Mouse (Mus musculus) megakaryocyte progenitor cell, adult 5-6 weeks (primary cell): Measurements from ENCODE around the gene Rgs8. TPM values are rescaled to one million over a fixed set of nuclear protein-coding genes. Genes with fewer than 3 reads are reported as not detected.

ENCODE experiments used
- ATAC-seq: replicated peaks from 2 replicates; pipeline ENCODE4 v1.8.0; 2016; ENCODE audit warnings: mild to moderate bottlenecking, moderate TSS enrichment, inconsistent platforms; ENCODE audit not compliant: poor library complexity
- total RNA-seq, 2 experiments: library from RNA; stranded (forward) in 1 of 2; stranded (reverse) in 1 of 2; fragments of 157-497, 149-512 nt in 1 of 2; fragments of 200-1000 nt in 1 of 2; gene quantifications; 2 replicates each; pipeline versions ENCODE4 v1.2.3 to v1.2.4; 2015 to 2017

Gene Rgs8
- total RNA-seq, 2 experiments from 2014 or later = 0.25 to 1.1 TPM

- no peak for ATAC-seq
These were observed 88.1 kb downstream of the Rgs8 start for GRCm38 (mm10) chr1:153740775-153741400.

GRCm38 (mm10) chr1:153741551-153742316 is 88.9 kb downstream of the Rgs8 start:
- ATAC-seq = no peak

GRCm38 (mm10) chr1:153742374-153743155 is 89.7 kb downstream of the Rgs8 start:
- peak; percentile 48; the same call in 1 of the 2 replicates for ATAC-seq

- ATAC-seq = no peak
These were observed 93.4 kb downstream of the Rgs8 start for GRCm38 (mm10) chr1:153746119-153746670.

GRCm38 (mm10) chr1:153746728-153747127 is 93.9 kb downstream of the Rgs8 start:
- ATAC-seq = peak; percentile 49

GRCm38 (mm10) chr1:153747861-153748530 is 95.2 kb downstream of the Rgs8 start:
- ATAC-seq = no peak

- ATAC-seq = peak; percentile 25
These were observed 95.7 kb downstream of the Rgs8 start for GRCm38 (mm10) chr1:153748549-153748948.

- ATAC-seq = peak; percentile 49
These were observed 96.5 kb downstream of the Rgs8 start, which contains the start of gene Rnasel for GRCm38 (mm10) chr1:153749211-153749801. Gene Rnasel, plus strand, starts transcription at chr1:153749426.

Other genes with a start within 250 kb of the Rgs8 start
- 0.71 and 0.94 TPM in 2 replicates for gene Shcbp1l, start 227.9 kb upstream of the Rgs8 start, total RNA-seq (2015)
- gene Shcbp1l, start 227.9 kb upstream of the Rgs8 start, total RNA-seq (2017) = 0.46 and 1.1 TPM in 2 replicates
- gene Dhx9, start 165.4 kb upstream of the Rgs8 start, total RNA-seq (2015) = 177 and 201 TPM in 2 replicates
- gene Dhx9, start 165.4 kb upstream of the Rgs8 start, total RNA-seq (2017) = 114 and 158 TPM in 2 replicates
- 27.6 and 28.0 TPM in 2 replicates for gene Npl, start 103.0 kb upstream of the Rgs8 start, total RNA-seq (2015)
- gene Npl, start 103.0 kb upstream of the Rgs8 start, total RNA-seq (2017) = 14.2 and 15.2 TPM in 2 replicates
- gene Rgs16, start 87.3 kb downstream of the Rgs8 start, total RNA-seq (2015) = not detected in 2 replicates
- gene Rgs16, start 87.3 kb downstream of the Rgs8 start, total RNA-seq (2017) = 0.44 TPM in 1 of 2 replicates, not detected in the other
- gene Rnasel, start 96.4 kb downstream of the Rgs8 start, total RNA-seq (2015) = 41.4 and 52.2 TPM in 2 replicates
- gene Rnasel, start 96.4 kb downstream of the Rgs8 start, total RNA-seq (2017) = 46.4 and 58.3 TPM in 2 replicates
- 0.59 TPM in 1 of 2 replicates, not detected in the other for gene Rgsl1, start 191.1 kb downstream of the Rgs8 start, total RNA-seq (2015)
- gene Rgsl1, start 191.1 kb downstream of the Rgs8 start, total RNA-seq (2017) = 0.42 TPM in 1 of 2 replicates, not detected in the other
- not detected in 2 replicates for gene Teddm1b, start 221.3 kb downstream of the Rgs8 start, total RNA-seq (2015)
- not detected in 2 replicates for gene Teddm1b, start 221.3 kb downstream of the Rgs8 start, total RNA-seq (2017)
- gene Teddm1a, start 238.7 kb downstream of the Rgs8 start, total RNA-seq (2015) = not detected in 2 replicates
- not detected in 2 replicates for gene Teddm1a, start 238.7 kb downstream of the Rgs8 start, total RNA-seq (2017)
- gene Glul, start 246.9 kb downstream of the Rgs8 start, total RNA-seq (2015) = 32.1 and 35.2 TPM in 2 replicates
- 46.2 and 55.2 TPM in 2 replicates for gene Glul, start 246.9 kb downstream of the Rgs8 start, total RNA-seq (2017)
- gene Teddm2, start 247.2 kb downstream of the Rgs8 start, total RNA-seq (2015) = 0.05 and 0.10 TPM in 2 replicates
- gene Teddm2, start 247.2 kb downstream of the Rgs8 start, total RNA-seq (2017) = 0.24 TPM in 1 of 2 replicates, not detected in the other